Mouse (Mus musculus) bone marrow, adult 2 months (tissue): Measurements from ENCODE around the gene Bdh2. TPM values are rescaled to one million over a fixed set of nuclear protein-coding genes. Genes with fewer than 3 reads are reported as not detected.

ENCODE experiments used
- H3K27ac ChIP-seq: fragments of 200-500 bp; 2 replicates; pipeline ENCODE4 v1.5.1; 2012; ENCODE audit warnings: low read depth, mild to moderate bottlenecking, control low read depth, inconsistent platforms, low read length; ENCODE audit not compliant: control insufficient read depth, poor library complexity, insufficient read depth
- H3K4me1 ChIP-seq: fragments of 200-500 bp; 2 replicates; pipeline ENCODE4 v1.6.1; 2011; ENCODE audit warnings: low read length; ENCODE audit not compliant: control insufficient read depth, insufficient read depth
- H3K4me3 ChIP-seq: fragments of 200-500 bp; replicated peaks from 2 replicates; pipeline ENCODE3; 2011; ENCODE audit warnings: mild to moderate bottlenecking, low read depth, low read length, control low read depth; ENCODE audit not compliant: control insufficient read depth
- CTCF ChIP-seq: fragments of 200-500 bp; IDR thresholded peaks from 2 replicates; pipeline ENCODE4 v1.5.1; 2011; ENCODE audit warnings: low read length, control low read depth; ENCODE audit not compliant: control insufficient read depth, insufficient read depth
- POLR2A ChIP-seq: fragments of 200-500 bp; IDR thresholded peaks from 2 replicates; pipeline ENCODE4 v1.6.1; 2011; ENCODE audit warnings: low read depth, mild to moderate bottlenecking, control low read depth, low read length, borderline replicate concordance; ENCODE audit not compliant: control insufficient read depth
- WGBS: fragments of 180-500 bp; shearing (Covaris S2); methylation state at CpG from one replicate; pipeline ENCODE4 v1.1.7; 2018; 5-methylcytosine and 5-hydroxymethylcytosine counted together
- polyA plus RNA-seq: library from polyadenylated mRNA; stranded (reverse); fragments of >200 nt; gene quantifications from 2 replicates; pipeline ENCODE4 v1.2.4, GENCODE M21; 2011; ENCODE audit warnings: low replicate concordance; ENCODE audit not compliant: missing spikeins, insufficient read depth, insufficient read length

Bdh2 gene
- polyA plus RNA-seq, 1 experiment: 2.2 TPM

- 85% methylated on average over 8 of the region's 8 CpGs for WGBS
- TF ChIP-seq CTCF (no peak), POLR2A (no peak)
- Histone ChIP-seq H3K4me1 (no peaks in the 10 kb centered on the region), H3K27ac (no peak overlapping the region), H3K4me3 (no peak overlapping the region)
Measured at GRCm38 (mm10) chr3:135288138-135288750, 7.2 kb downstream of the Bdh2 start.

- Histone ChIP-seq H3K4me1 (no peaks in the 10 kb centered on the region), H3K4me3 (no peak overlapping the region), H3K27ac (no peak overlapping the region)
- TF ChIP-seq CTCF: no peak
- TF ChIP-seq POLR2A: no peak
- 95% methylated on average over 1 of the region's 1 CpGs for WGBS
Measured at GRCm38 (mm10) chr3:135289148-135289547, 8.1 kb downstream of the Bdh2 start.

GRCm38 (mm10) chr3:135290249-135290894, 9.4 kb downstream of the Bdh2 start:
- 99% methylated on average over 7 of the region's 7 CpGs for WGBS
- no peak overlapping the region for H3K27ac ChIP-seq
- TF ChIP-seq POLR2A (no peak), CTCF (0 out of 2 replicates have a peak, but pooled peaks have one; percentile 15)
- H3K4me3 ChIP-seq: no peak overlapping the region
- H3K4me1 ChIP-seq: no peaks in the 10 kb centered on the region

DNA sequence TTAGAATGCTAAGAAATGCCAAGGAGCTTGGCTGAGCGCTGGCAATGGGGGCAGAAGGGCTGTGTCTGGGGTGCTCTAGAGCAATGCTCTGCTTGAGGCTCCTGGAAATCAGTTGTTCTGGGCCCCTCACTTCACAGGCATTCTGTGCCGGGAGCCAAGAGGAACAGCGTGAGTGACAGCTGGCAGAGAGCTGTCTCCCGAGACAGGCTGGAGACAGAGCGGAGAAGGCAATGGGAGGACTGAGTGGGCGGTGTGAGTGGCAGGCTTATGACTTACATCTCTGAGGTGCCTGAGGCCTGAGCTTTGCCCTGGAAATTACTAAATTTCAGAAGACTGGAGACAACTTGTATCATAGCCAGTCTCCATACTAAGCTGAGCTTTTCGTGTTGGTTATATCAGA, 12.7 kb downstream of the Bdh2 start:
- 79% methylated on average over 7 of the region's 7 CpGs for WGBS

DNA sequence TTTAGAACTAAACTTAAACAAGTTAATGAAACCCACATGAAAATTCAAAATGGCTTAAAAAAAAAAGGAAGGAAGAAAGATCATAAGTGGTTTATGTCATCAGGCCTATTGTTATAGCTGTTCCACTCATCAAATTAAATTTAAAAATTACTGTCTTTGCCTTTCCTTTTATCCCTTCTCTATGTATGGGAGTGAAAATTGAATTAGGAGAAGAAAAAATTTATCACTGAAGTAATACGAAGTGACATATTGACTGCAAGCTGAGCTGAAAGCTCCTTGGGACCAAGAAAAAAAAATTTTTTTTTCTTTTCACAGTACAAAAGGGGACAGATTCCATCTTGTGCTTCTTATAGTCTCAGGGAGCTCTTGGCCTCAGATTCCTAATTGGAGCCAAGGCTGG, 14.5 kb downstream of the Bdh2 start:
- TF ChIP-seq POLR2A (no peak), CTCF (no peak)
- Histone ChIP-seq H3K4me1 (no peaks in the 10 kb centered on the region), H3K27ac (no peak overlapping the region), H3K4me3 (no peak overlapping the region)
- WGBS: 80% methylated on average over 1 of the region's 1 CpGs

More for the DNA sequence above, 12.7 kb downstream of the Bdh2 start:
- H3K4me1 ChIP-seq: no peaks in the 10 kb centered on the region
- no peak overlapping the region for H3K4me3 ChIP-seq
- no peak overlapping the region for H3K27ac ChIP-seq
- TF ChIP-seq CTCF (no peak), POLR2A (no peak)

DNA sequence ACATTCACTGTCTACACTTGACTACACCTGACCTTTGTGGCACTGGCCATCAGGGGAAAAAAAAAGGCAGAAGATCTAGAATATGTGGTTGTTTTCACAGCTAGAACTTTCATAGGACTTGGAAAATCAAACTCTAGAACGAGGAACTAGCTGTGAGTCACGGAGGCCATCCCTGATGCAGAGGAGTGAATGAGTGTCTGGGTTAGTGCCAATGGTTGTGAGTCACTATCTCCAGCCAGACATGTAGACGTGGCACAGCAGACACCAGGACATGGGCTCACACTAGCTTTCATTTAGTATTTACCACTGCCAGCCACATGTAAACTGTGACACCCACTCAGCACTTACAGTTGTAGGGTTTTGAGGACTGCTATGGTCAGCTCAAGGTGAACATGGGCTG, 17.5 kb downstream of the Bdh2 start:
- TF ChIP-seq CTCF (no peak), POLR2A (no peak)
- H3K27ac ChIP-seq: no peak overlapping the region
- H3K4me3 ChIP-seq: no peak overlapping the region
- no peaks in the 10 kb centered on the region for H3K4me1 ChIP-seq
- WGBS: 37% methylated on average over 3 of the region's 3 CpGs

GRCm38 (mm10) chr3:135300081-135300480, 19.1 kb downstream of the Bdh2 start:
- Histone ChIP-seq H3K27ac (no peak overlapping the region), H3K4me3 (no peak overlapping the region), H3K4me1 (no peaks in the 10 kb centered on the region)
- 64% methylated on average over 6 of the region's 6 CpGs for WGBS
- no peak for TF ChIP-seq CTCF
- TF ChIP-seq POLR2A: no peak

GRCm38 (mm10) chr3:135304060-135304459, 23.0 kb downstream of the Bdh2 start:
- TF ChIP-seq POLR2A (no peak), CTCF (no peak)

More at GRCm38 (mm10) chr3:135304060-135304459, 23.0 kb downstream of the Bdh2 start:
- Histone ChIP-seq H3K4me3 (no peak overlapping the region), H3K27ac (no peak overlapping the region), H3K4me1 (no peaks in the 10 kb centered on the region)
- 80% methylated on average over 6 of the region's 6 CpGs for WGBS
